Mouse (Mus musculus) brown adipose tissue, adult 24 weeks (tissue): ENCODE measurements around the gene Zfp110. TPM values are rescaled to one million over a fixed set of nuclear protein-coding genes. Genes with fewer than 3 reads are reported as not detected.
"Not testable (repeated sequence)": the region's sequence is repeated elsewhere in the genome, so short reads cannot be mapped to it uniquely, and the experiment has no call there.

Experiments used
- H3K27ac ChIP-seq: fragments of 200-500 bp; replicated peaks from 2 replicates; pipeline ENCODE4 v1.5.1; 2012; ENCODE audit warnings: low read depth, mild to moderate bottlenecking, low read length
- H3K4me1 ChIP-seq: fragments of 200-500 bp; 2 replicates; pipeline ENCODE4 v1.6.1; 2012; ENCODE audit warnings: low read length, mixed read lengths; ENCODE audit not compliant: control insufficient read depth, insufficient read depth, insufficient read length
- H3K4me3 ChIP-seq: fragments of 200-500 bp; 2 replicates; pipeline ENCODE4 v1.5.1; 2012; ENCODE audit warnings: low read depth, mild to moderate bottlenecking, low read length, moderate library complexity; ENCODE audit not compliant: insufficient read depth
- polyA plus RNA-seq: library from polyadenylated mRNA; stranded (reverse); fragments of >200 nt; gene quantifications from 2 replicates; pipeline ENCODE4 v1.2.4, GENCODE M21; 2012; ENCODE audit not compliant: missing spikeins, insufficient read depth, insufficient read length

Zfp110 gene
- polyA plus RNA-seq, 1 experiment, result 12.2 TPM

DNA sequence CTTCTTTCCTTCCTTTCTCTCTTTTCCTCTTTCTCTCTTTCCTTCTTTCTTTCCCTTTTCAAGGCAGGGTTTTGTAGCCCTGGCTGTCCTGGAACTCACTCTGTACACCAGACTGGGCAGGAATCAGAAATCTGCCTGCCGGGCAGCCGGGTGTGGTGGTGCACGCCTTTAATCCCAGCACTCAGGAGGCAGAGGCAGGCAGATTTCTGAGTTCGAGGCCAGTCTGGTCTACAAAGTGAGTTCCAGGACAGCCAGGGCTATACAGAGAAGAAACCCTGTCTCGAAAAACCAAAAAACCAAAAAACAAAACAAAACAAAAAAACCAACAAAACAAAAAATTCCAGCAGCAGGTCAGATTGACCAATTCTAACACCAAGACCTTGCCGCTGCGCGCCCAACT, 45.9 kb downstream of the Zfp110 start:
- H3K4me1 ChIP-seq, result not testable (repeated sequence)

GRCm38 (mm10) chr7:12880911-12881660, 46.5 kb downstream of the Zfp110 start, which contains the start of gene Zfp128:
Gene Zfp128, plus strand, starts transcription at chr7:12881177.
- peaks cover 3% of the 10 kb centered on the region; the same call in 1 of the 2 replicates for H3K4me1 ChIP-seq
- H3K4me3 ChIP-seq, result peak within 1 kb of the TSS; percentile 85
- peak within 1 kb of the TSS; percentile 21; the same call in 1 of the 2 replicates for H3K27ac ChIP-seq

More for the DNA sequence above, 45.9 kb downstream of the Zfp110 start:
- H3K27ac ChIP-seq, result not testable (repeated sequence)
- H3K4me3 ChIP-seq, result peak overlapping the region; percentile 53

GRCm38 (mm10) chr7:12886563-12887266, 52.2 kb downstream of the Zfp110 start:
- Histone ChIP-seq H3K4me1 (no peaks in the 10 kb centered on the region), H3K27ac (no peak overlapping the region), H3K4me3 (no peak overlapping the region)

- Histone ChIP-seq H3K27ac (no peak overlapping the region), H3K4me3 (no peak overlapping the region), H3K4me1 (no peaks in the 10 kb centered on the region)
These were observed 53.0 kb downstream of the Zfp110 start for GRCm38 (mm10) chr7:12887585-12887984.

DNA sequence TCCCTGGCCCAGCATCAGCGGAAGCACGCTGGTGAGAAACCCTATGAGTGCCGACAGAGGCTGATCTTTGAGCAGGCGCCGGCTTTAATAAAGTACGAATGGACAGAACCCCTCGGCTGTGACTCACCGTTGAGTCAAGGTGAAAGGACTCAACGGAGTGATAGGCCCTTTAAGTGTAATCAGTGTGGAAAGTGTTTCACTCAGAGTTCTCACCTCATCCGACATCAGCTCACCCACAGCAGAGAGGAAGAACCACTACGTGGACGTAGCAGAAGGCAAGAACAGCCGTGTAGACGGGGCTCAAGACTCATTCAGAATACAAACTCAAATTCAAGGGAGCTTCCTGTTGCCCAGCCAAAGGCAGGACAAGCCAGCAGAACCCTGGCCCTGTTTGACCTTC, 56.4 kb downstream of the Zfp110 start:
- H3K4me3 ChIP-seq, result no peak overlapping the region
- H3K27ac ChIP-seq, result no peak overlapping the region
- no peaks in the 10 kb centered on the region for H3K4me1 ChIP-seq

- no peaks in the 10 kb centered on the region for H3K4me1 ChIP-seq
- no peak overlapping the region for H3K4me3 ChIP-seq
- no peak overlapping the region for H3K27ac ChIP-seq
These were observed 56.8 kb downstream of the Zfp110 start for GRCm38 (mm10) chr7:12891334-12891733.

DNA sequence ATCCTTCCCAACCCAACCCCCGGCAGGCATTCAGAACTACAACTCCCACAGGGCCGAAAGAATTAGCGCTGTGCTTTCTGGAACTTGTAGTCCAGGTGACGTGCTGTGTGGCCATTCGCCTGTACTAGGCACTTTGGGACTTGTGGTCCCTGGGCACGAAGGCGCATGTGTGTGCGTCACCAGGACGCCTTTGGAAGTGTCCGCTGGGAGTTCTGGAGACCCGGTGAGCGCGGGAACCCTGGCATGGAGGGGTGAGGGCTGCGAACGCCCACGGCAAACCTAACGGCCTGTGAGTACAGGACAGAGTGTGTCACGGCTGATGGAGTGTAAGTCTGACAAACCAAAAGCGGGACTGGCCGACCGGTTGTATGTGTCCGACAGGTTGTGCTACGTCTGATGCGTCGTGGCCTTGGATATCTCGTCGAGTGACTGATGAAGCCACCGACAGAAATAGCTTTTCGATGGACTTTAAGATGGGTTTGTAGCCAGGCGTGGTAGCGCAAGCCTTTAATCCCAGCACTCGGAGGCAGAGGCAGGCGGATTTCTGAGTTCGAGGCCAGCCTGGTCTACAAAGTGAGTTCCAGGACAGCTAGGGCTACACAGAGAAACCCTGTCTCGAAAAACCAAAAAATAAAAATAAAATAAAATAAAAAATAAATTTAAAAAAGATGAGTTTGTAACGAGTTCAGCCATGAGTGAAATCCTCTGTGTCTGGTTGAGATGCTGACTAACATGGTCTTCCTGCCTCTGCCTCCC, 63.3 kb downstream of the Zfp110 start, which contains the start of gene Zscan22:
Gene Zscan22 (plus strand): TSS at position 161 of the 756 bp plus-strand sequence.
- 0 out of 2 replicates have a peak within 1 kb of the TSS, but pooled peaks have one; percentile 8 for H3K27ac ChIP-seq
- H3K4me3 ChIP-seq, result peak within 1 kb of the TSS; percentile 72
- H3K4me1 ChIP-seq, result no peaks in the 10 kb centered on the region

Other genes starting within 250 kb of the Zfp110 start
- not detected in 2 replicates for gene Vmn2r53, start 226.0 kb upstream of the Zfp110 start, polyA plus RNA-seq
- gene Vmn2r54, start 194.4 kb upstream of the Zfp110 start, polyA plus RNA-seq, result not detected in 2 replicates
- not detected in 2 replicates for gene Vmn2r55, start 149.8 kb upstream of the Zfp110 start, polyA plus RNA-seq
- not detected in 2 replicates for gene Vmn2r56, start 99.8 kb upstream of the Zfp110 start, polyA plus RNA-seq
- gene Zscan18, start 31.1 kb upstream of the Zfp110 start, polyA plus RNA-seq, result not detected in 2 replicates
- 2.1 and 4.2 TPM in 2 replicates for gene Zfp329, start 15.9 kb upstream of the Zfp110 start, polyA plus RNA-seq
- gene Zfp128, start 46.4 kb downstream of the Zfp110 start, polyA plus RNA-seq, result 2.0 and 2.5 TPM in 2 replicates
- gene Zscan22, start 63.1 kb downstream of the Zfp110 start, polyA plus RNA-seq, result 3.0 and 3.6 TPM in 2 replicates
- 533 and 648 TPM in 2 replicates for gene Rps5, start 87.5 kb downstream of the Zfp110 start, polyA plus RNA-seq
- gene Rnf225, start 92.7 kb downstream of the Zfp110 start, polyA plus RNA-seq, result not detected in 2 replicates
- 1.4 and 2.7 TPM in 2 replicates for gene Zfp324, start 131.1 kb downstream of the Zfp110 start, polyA plus RNA-seq
- 0.55 and 1.2 TPM in 2 replicates for gene Zfp446, start 143.1 kb downstream of the Zfp110 start, polyA plus RNA-seq
- not detected in 2 replicates for gene Slc27a5, start 163.4 kb downstream of the Zfp110 start, polyA plus RNA-seq
- 39.4 and 56.3 TPM in 2 replicates for gene Trim28, start 164.4 kb downstream of the Zfp110 start, polyA plus RNA-seq
- 2.1 and 4.0 TPM in 2 replicates for gene Zbtb45, start 175.3 kb downstream of the Zfp110 start, polyA plus RNA-seq
- 194 and 239 TPM in 2 replicates for gene Chmp2a, start 200.0 kb downstream of the Zfp110 start, polyA plus RNA-seq
- gene Ube2m, start 203.5 kb downstream of the Zfp110 start, polyA plus RNA-seq, result 258 and 293 TPM in 2 replicates
- not detected in 2 replicates for gene Mzf1, start 220.0 kb downstream of the Zfp110 start, polyA plus RNA-seq